Mouse (Mus musculus): Measurements from ENCODE around the gene Map3k20.

Map3k20 gene

DNA sequence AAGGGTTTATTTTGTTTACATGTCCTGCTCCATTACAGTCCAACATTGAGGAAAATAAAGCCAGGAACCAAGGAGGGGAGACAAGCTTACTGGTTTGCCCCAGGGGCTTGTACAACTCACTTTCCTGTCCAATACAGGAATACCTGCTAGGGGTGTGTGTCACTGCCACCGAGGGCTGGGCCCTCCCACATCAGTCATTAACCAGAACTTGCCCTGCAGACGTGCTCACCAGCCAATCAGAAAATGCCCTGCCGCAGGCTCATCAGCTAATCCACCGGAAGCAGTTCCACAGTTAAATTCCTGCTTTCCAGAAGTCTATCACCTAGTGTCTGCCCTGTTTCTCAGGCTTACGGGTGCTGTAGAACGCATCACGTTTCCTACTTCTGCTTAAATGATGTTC lies 206.2 kb downstream of the Map3k20 start:
- no peak for DNase-seq (ENCODE audit: extremely low spot score)
